Mouse (Mus musculus): ENCODE results near the gene Fdx1.

Fdx1 gene

DNA sequence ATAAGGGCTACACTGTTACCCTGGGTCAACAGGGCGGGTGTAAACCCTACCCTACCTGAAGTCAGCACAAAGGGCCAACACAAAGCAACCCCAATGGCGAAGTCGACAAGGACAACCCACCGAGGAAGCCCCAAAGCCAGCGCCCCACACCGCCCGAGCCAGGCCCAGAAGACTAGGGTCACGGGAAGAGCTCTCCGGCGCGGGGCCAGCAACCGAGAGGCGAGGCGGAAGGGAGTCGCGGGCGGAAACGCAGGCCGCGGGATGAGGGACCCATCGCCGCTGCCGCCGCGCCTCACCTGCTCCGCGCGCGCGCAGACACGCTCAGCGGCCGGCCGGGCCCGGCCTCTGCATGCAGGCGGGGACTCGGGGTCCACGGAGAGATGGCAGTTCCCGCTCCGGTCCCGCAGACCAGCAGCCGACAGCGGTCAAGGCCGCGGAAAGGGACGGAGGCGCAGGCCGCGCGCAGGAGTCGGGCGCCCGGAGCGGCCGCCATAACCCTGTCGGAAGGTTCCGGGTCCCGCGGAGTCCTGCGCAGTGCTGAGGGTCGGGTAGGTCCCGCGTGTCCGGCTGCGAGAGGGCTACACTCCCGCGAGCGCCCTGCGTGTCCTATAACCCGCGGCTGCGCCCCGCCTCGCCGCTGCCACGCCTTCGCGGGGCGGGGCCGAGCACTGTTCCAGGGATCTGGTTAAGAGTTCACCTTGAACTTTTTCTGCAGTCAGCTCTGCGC is at the start of gene Fdx1:
Fdx1 (minus strand) TSS at position 582 of the 727 bp plus-strand sequence.
- peak in 1 of 2 experiments; percentile 12 for DNase-seq (ENCODE audit: low read depth in 1 of 2, low spot score in 2 of 2)

- no peak for DNase-seq (ENCODE audit: low read depth in 1 of 2, low spot score in 2 of 2)
Observed at GRCm38 (mm10) chr9:52012781-52013436, 49.6 kb upstream of the Fdx1 start.

DNA sequence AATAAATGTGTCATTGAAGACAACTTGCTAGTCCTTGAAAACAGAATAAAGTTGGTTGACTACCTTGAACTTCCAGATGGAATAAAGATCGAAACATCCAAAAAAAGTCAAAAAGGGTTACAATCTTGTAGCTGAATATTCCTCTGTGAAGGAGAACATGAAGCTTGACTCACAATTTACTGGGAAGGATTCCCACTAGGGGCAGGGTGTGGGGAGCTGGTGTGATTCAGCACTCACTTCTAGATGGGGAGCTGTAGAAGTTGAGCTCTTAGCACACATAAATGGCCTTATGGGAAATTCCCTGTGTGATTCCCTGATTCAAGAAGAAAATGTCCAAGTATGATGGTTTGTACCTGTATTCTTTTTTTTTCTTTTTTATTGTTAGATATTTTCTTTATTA is 49.0 kb upstream of the Fdx1 start:
- DNase-seq (ENCODE audit: low read depth in 1 of 2, low spot score in 2 of 2) = no peak

GRCm38 (mm10) chr9:52008511-52008910 is 45.2 kb upstream of the Fdx1 start:
- no peak for DNase-seq (ENCODE audit: low read depth in 1 of 2, low spot score in 2 of 2)

- DNase-seq (ENCODE audit: low read depth in 1 of 2, low spot score in 2 of 2) = no peak
Observed at GRCm38 (mm10) chr9:52007341-52007740, 44.0 kb upstream of the Fdx1 start.

DNA sequence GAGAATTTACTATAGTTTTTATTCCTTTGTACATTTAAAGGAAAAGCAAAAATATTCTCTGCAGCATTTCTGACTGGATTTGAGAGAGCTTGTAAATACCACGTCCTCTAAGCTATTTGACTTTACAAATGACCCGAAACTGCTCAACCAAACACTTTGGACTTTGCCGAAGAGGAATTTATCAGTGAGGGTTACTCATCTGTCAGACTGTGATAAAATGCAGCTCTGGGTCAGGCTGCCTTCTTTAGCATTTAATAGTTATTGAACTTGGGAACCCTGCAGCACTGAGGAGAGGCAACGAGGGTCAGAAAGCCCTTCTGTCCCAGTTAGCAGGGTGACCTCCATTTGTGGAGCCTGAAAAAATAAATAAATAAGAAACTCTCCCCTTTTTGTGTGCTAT is 40.1 kb upstream of the Fdx1 start:
- DNase-seq (ENCODE audit: low read depth in 1 of 2, low spot score in 2 of 2) = no peak

DNA sequence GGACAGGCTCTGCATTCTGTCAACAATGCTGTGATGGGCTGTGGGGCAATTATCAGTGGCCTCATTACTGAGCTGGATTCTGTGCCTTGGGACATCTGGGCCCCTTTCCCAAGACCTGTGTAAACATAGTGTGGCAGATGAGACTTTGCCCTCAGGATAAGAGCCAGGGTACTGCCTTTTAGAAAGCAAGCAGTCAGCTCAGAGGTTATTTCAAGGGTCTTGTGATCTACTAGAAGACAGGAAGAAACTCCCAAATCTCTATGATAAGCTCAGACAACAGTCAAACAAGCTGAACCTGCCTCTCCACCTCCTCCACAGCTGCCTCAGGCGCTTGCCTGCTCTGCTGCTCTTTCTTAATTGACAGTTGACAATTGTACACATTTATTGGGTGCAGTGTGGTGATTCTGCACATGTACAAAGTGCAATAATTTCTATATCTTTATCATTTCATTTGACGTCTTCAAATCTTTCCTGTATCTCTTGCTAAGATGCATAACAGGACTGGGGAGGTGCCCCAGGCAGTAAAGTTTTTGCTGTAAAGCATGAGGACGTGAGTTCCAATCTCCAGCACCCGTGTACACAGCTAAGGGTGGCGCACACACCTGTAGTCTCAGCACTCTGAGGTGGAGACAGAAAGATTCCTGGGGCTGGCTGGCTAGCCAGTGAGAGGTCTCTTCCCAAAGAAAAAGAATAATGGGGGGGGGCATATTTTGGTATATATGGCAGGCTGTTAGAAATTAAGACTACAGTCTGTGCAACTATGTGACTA is 32.2 kb upstream of the Fdx1 start:
- DNase-seq (ENCODE audit: low read depth in 1 of 2, low spot score in 2 of 2) = no peak

- no peak for DNase-seq (ENCODE audit: low read depth in 1 of 2, low spot score in 2 of 2)
Observed at GRCm38 (mm10) chr9:51994636-51995260, 31.4 kb upstream of the Fdx1 start.

GRCm38 (mm10) chr9:51993486-51994275 is 30.3 kb upstream of the Fdx1 start:
- peak in 1 of 2 experiments; percentile 10 for DNase-seq (ENCODE audit: low read depth in 1 of 2, low spot score in 2 of 2)

DNA sequence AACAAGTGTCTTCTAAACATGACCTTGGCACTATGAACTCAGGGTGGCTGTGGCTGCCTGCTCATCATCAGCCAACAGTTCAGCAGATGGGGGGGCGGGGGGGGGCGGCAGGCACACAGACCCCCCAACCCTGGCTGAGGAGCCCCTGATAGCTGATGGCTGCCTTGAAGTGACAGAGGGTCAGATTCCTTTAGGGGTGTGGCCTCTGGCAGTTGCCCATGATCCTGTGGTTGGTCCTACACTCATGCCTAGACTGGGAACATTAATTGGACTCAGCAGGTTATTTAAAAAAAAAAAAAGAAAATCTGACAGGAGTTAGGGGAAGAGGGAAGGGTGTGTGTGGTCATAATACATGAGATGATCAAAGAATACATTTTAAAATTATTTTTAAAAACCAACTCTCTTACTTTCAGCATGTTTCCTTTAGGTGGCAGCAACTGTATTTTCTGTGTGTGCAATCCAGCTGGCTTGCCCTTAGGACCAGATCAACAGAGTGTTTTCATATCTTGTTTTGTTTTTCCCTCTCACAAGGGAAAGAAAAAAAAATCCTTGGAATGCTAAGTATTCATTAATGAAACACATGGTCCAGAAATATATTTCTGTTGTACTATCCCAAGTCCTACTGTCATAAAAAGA is 28.0 kb upstream of the Fdx1 start:
- DNase-seq (ENCODE audit: low read depth in 1 of 2, low spot score in 2 of 2) = no peak

DNA sequence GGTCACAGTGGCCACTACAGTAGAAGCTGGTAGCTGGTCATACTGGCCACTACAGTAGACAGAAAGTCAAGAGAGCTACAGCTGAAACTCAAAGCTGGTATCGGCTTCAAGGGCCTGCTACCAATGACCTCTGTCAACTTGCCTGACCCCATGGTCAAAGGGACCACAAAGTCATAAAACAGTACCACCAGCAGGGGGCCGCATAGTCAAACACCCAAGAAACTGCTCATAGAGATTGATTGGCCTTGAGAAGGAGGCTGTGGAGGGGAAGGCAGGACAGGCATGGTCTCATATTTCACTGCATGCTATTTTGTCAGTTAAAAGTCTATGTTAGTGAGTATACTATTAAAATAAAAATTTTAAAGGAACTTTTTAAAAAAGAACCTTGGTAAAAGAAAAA is 27.5 kb upstream of the Fdx1 start:
- DNase-seq (ENCODE audit: low read depth in 1 of 2, low spot score in 2 of 2) = peak in 1 of 2 experiments; percentile 17

GRCm38 (mm10) chr9:51985493-51986099 is 22.2 kb upstream of the Fdx1 start:
- DNase-seq (ENCODE audit: low read depth in 1 of 2, low spot score in 2 of 2) = no peak

GRCm38 (mm10) chr9:51981131-51981530 is 17.8 kb upstream of the Fdx1 start:
- no peak for DNase-seq (ENCODE audit: low read depth in 1 of 2, low spot score in 2 of 2)

DNA sequence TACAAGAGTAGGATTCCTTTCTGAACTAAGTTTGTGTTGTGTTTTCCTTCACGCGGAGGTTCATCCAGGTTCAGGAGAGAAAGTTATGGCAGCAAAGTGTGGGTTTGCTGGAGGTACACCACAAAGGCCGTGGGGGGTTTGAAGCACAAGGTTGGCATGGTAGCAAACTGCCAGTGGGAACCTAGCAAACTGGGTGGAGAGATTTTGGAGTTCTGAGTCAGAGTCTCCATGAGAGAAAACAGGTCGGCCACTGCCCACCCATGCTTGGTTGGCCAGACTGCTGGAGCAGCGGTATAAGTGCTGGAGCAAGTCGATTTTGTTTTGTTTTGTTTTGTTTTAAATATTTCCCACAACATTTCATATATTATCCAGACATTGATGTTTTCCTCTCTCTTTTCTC is 15.9 kb upstream of the Fdx1 start:
- DNase-seq (ENCODE audit: low read depth in 1 of 2, low spot score in 2 of 2) = no peak

GRCm38 (mm10) chr9:51978545-51979259 is 15.3 kb upstream of the Fdx1 start:
- no peak for DNase-seq (ENCODE audit: low read depth in 1 of 2, low spot score in 2 of 2)

DNA sequence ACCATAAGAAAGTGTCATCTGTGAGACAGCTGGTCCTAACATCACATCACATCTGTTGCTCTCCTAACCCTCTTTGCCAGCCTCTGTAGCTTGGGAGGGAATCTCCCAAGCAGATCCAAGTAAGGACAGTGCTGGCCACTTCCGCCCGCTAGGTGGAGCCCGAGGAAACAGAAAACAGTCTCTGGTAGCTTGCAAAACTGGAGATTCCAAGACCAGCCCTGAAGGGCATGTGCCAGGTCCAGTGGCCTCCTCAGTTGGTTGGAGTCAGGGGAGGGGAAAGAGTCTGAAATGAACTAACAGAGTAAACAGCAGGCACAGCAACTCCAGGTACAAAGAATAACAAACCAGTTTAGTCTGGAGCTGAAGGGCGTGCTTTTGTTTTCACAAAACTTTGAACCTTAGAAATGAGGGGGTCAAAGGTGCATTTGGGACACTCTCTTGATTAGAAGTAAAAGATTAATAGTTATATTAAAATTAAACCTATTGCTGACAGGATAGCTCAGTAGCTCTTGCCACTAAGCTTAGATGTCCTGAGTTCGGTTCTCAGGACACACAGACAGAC is 14.2 kb upstream of the Fdx1 start:
- DNase-seq (ENCODE audit: low read depth in 1 of 2, low spot score in 2 of 2) = peak in 1 of 2 experiments; percentile 50

- DNase-seq (ENCODE audit: low read depth in 1 of 2, low spot score in 2 of 2) = no peak
Observed at GRCm38 (mm10) chr9:51974871-51975270, 11.5 kb upstream of the Fdx1 start.

DNA sequence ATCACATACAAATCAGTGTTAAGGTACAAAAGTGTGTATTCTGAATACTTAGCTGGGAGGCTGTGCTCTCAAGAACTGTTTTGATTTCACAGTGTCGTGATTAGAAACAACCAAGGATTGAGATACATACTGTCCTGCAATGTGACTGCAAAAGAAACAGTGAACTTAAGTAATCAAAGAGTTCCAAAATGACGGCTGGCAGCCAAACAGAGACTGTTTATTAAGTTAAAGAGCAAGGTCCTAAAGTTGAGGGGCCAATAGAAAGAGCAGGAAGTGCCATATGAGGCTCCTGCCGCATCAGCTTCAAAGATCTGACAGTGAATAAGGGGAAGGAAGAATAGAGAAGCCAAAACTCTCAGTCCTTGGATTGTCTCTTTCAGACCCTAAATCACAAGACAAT is 10.5 kb upstream of the Fdx1 start:
- no peak for DNase-seq (ENCODE audit: low read depth in 1 of 2, low spot score in 2 of 2)

DNA sequence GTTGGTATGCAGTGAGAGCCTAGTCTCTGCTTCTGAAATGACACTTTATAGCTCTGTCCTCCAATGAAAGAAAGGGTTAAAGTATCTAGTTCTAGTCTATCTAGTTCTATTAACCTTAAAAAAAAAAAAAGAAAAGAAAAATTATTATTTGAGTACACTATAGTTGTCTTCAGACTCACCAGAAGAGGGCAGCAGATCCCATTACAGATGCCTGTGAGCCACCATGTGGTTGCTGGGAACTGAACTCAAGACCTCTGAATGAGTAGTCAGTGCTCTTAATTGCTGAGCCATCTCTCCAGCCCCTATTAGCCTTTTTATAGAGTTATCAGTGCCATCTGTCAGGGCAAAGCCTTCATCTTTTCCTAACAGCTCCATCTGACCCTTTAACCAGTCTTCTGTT is 3.0 kb upstream of the Fdx1 start:
- no peak for DNase-seq (ENCODE audit: low read depth in 1 of 2, low spot score in 2 of 2)
